Mouse (Mus musculus): Measurements from ENCODE around the gene Cyb5d1. TPM values are rescaled to one million over a fixed set of nuclear protein-coding genes. Genes with fewer than 3 reads are reported as not detected.

Gene Cyb5d1
- polyA plus RNA-seq, 1 experiment from 2014 or later, result 16.6 TPM

DNA sequence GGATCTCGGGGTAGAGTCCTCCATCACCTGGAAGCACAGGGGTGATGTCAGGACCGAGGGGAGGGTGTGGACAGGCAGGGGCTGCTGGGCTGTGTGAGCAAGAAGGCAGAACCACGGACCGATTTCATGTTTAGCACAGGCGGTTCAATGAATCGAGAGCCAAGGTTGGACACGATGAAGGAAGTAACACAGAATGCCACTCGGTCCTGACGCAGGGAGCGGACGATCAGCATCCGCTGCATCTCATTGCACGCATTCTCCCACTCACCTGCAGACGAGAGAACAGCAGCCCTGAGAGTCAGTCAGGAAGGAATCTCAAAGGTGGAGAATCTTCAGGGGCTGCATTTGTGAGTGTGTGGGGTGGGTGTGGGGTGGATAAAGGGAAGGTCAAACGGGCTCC, 35.2 kb upstream of the Cyb5d1 start:
- Histone ChIP-seq H3K4me2 (ENCODE audit: low read length) (no peak overlapping the region), H3K9ac (ENCODE audit: low read depth, low read length) (no peak overlapping the region), H3K36me3 (ENCODE audit: insufficient read depth, low read length) (no peaks in the 10 kb centered on the region), H3K27me3 (ENCODE audit: insufficient read depth, low read length) (no peaks in the 10 kb centered on the region), H3K9me3 (replicated peaks; ENCODE audit: low read length) (no peaks in the 10 kb centered on the region), H3K4me3 (replicated peaks; ENCODE audit: low read depth, low read length) (no peak overlapping the region), H3K27ac (no peak overlapping the region), H3K4me1 (replicated peaks; ENCODE audit: insufficient read depth, low read length) (peaks cover 11% of the 10 kb centered on the region; the same call in 1 of the 2 replicates)
- WGBS, result 89% methylated on average over 15 of the region's 15 CpGs
- DNase-seq (ENCODE audit: low spot score) (no peak), ATAC-seq (replicated peaks; ENCODE audit: low FRiP score, low read depth) (no peak)
- no peak for TF ChIP-seq CTCF (IDR thresholded peaks at IDR 0.05; ENCODE audit: low read depth)

GRCm38 (mm10) chr11:69429313-69429712, 33.9 kb upstream of the Cyb5d1 start:
- Histone ChIP-seq H3K27ac (no peak overlapping the region), H3K9ac (ENCODE audit: low read depth, low read length) (no peak overlapping the region)
- TF ChIP-seq CTCF (IDR thresholded peaks at IDR 0.05; ENCODE audit: low read depth), result no peak

GRCm38 (mm10) chr11:69428751-69429150, 33.3 kb upstream of the Cyb5d1 start:
- no peak overlapping the region for H3K27ac ChIP-seq
- no peak; the same call in 1 of the 2 replicates for TF ChIP-seq CTCF (IDR thresholded peaks at IDR 0.05; ENCODE audit: low read depth)
- ATAC-seq (replicated peaks; ENCODE audit: low FRiP score, low read depth) (peak; percentile 47), DNase-seq (ENCODE audit: low spot score) (peak; percentile 83)
- WGBS, result 17% methylated on average over 4 of the region's 4 CpGs
- H3K4me1 ChIP-seq (replicated peaks; ENCODE audit: insufficient read depth, low read length), result peaks cover 11% of the 10 kb centered on the region; the same call in 1 of the 2 replicates
- H3K9me3 ChIP-seq (replicated peaks; ENCODE audit: low read length), result no peaks in the 10 kb centered on the region
- H3K4me2 ChIP-seq (ENCODE audit: low read length), result no peak overlapping the region
- no peaks in the 10 kb centered on the region for H3K27me3 ChIP-seq (ENCODE audit: insufficient read depth, low read length)
- no peak overlapping the region for H3K4me3 ChIP-seq (replicated peaks; ENCODE audit: low read depth, low read length)
- H3K36me3 ChIP-seq (ENCODE audit: insufficient read depth, low read length), result no peaks in the 10 kb centered on the region
- no peak overlapping the region for H3K9ac ChIP-seq (ENCODE audit: low read depth, low read length)

More at GRCm38 (mm10) chr11:69429313-69429712, 33.9 kb upstream of the Cyb5d1 start:
- Histone ChIP-seq H3K27me3 (ENCODE audit: insufficient read depth, low read length) (no peaks in the 10 kb centered on the region), H3K4me3 (replicated peaks; ENCODE audit: low read depth, low read length) (no peak overlapping the region), H3K4me1 (replicated peaks; ENCODE audit: insufficient read depth, low read length) (peaks cover 11% of the 10 kb centered on the region; the same call in 1 of the 2 replicates), H3K4me2 (ENCODE audit: low read length) (no peak overlapping the region), H3K36me3 (ENCODE audit: insufficient read depth, low read length) (no peaks in the 10 kb centered on the region), H3K9me3 (replicated peaks; ENCODE audit: low read length) (no peaks in the 10 kb centered on the region)
- 26% methylated on average over 2 of the region's 2 CpGs for WGBS
- peak; percentile 11 for DNase-seq (ENCODE audit: low spot score)
- no peak for ATAC-seq (replicated peaks; ENCODE audit: low FRiP score, low read depth)

DNA sequence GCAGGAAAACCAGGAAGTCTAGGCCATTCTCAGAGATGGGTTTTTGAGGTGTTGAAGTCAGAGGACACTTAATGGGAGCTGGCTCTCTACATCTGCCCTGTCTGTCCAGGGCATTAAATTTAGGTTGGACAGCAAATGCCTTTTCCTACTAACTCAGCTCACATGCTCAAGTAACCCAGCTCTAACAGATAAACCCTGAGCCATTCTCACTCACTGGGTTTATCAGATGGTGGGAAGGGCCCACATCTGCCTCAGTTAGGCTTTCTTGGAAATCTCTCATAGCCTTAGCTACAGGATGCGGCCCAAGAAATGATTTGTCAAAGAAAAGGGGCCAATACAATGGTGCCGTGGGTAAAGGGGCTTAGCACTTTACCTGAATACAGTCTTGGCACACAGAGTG, 30.8 kb upstream of the Cyb5d1 start:
- Histone ChIP-seq H3K4me3 (replicated peaks; ENCODE audit: low read depth, low read length) (no peak overlapping the region), H3K9me3 (replicated peaks; ENCODE audit: low read length) (no peaks in the 10 kb centered on the region), H3K27me3 (ENCODE audit: insufficient read depth, low read length) (0 out of 2 replicates have a peak, but pooled peaks cover 2% of the 10 kb centered on the region), H3K4me1 (replicated peaks; ENCODE audit: insufficient read depth, low read length) (peaks cover 7% of the 10 kb centered on the region; the same call in 1 of the 2 replicates), H3K27ac (no peak overlapping the region), H3K36me3 (ENCODE audit: insufficient read depth, low read length) (no peaks in the 10 kb centered on the region), H3K9ac (ENCODE audit: low read depth, low read length) (no peak overlapping the region), H3K4me2 (ENCODE audit: low read length) (no peak overlapping the region)
- 91% methylated on average over 2 of the region's 2 CpGs for WGBS
- DNase-seq (ENCODE audit: low spot score), result no peak
- ATAC-seq (replicated peaks; ENCODE audit: low FRiP score, low read depth), result no peak
- no peak for TF ChIP-seq CTCF (IDR thresholded peaks at IDR 0.05; ENCODE audit: low read depth)

- Histone ChIP-seq H3K9me3 (replicated peaks; ENCODE audit: low read length) (no peaks in the 10 kb centered on the region), H3K9ac (ENCODE audit: low read depth, low read length) (no peak overlapping the region), H3K27me3 (ENCODE audit: insufficient read depth, low read length) (0 out of 2 replicates have a peak, but pooled peaks cover 2% of the 10 kb centered on the region), H3K4me2 (ENCODE audit: low read length) (no peak overlapping the region), H3K36me3 (ENCODE audit: insufficient read depth, low read length) (no peaks in the 10 kb centered on the region), H3K4me3 (replicated peaks; ENCODE audit: low read depth, low read length) (no peak overlapping the region), H3K4me1 (replicated peaks; ENCODE audit: insufficient read depth, low read length) (peaks cover 6% of the 10 kb centered on the region; the same call in 1 of the 2 replicates), H3K27ac (no peak overlapping the region)
- 74% methylated on average over 6 of the region's 6 CpGs for WGBS
- DNase-seq (ENCODE audit: low spot score), result no peak
- ATAC-seq (replicated peaks; ENCODE audit: low FRiP score, low read depth), result no peak
- no peak for TF ChIP-seq CTCF (IDR thresholded peaks at IDR 0.05; ENCODE audit: low read depth)
Observed at GRCm38 (mm10) chr11:69423885-69424284, 28.5 kb upstream of the Cyb5d1 start.

- no peak overlapping the region for H3K27ac ChIP-seq
- 0 out of 2 replicates have a peak, but pooled peaks cover 2% of the 10 kb centered on the region for H3K27me3 ChIP-seq (ENCODE audit: insufficient read depth, low read length)
- 94% methylated on average over 10 of the region's 10 CpGs for WGBS
- no peak overlapping the region for H3K4me2 ChIP-seq (ENCODE audit: low read length)
- peaks cover 6% of the 10 kb centered on the region; the same call in 1 of the 2 replicates for H3K4me1 ChIP-seq (replicated peaks; ENCODE audit: insufficient read depth, low read length)
- H3K9me3 ChIP-seq (replicated peaks; ENCODE audit: low read length), result no peaks in the 10 kb centered on the region
- H3K9ac ChIP-seq (ENCODE audit: low read depth, low read length), result no peak overlapping the region
- no peaks in the 10 kb centered on the region for H3K36me3 ChIP-seq (ENCODE audit: insufficient read depth, low read length)
- no peak for DNase-seq (ENCODE audit: low spot score)
- H3K4me3 ChIP-seq (replicated peaks; ENCODE audit: low read depth, low read length), result no peak overlapping the region
- TF ChIP-seq CTCF (IDR thresholded peaks at IDR 0.05; ENCODE audit: low read depth), result no peak
- ATAC-seq (replicated peaks; ENCODE audit: low FRiP score, low read depth), result no peak
Observed at GRCm38 (mm10) chr11:69422842-69423241, 27.4 kb upstream of the Cyb5d1 start.
